Mouse (Mus musculus) olfactory bulb, adult 2 months (tissue): ENCODE data around the gene Lrp5. TPM values are rescaled to one million over a fixed set of nuclear protein-coding genes. Genes with fewer than 3 reads are reported as not detected.
"Not testable (repeated sequence)": the region's sequence is repeated elsewhere in the genome, so short reads cannot be mapped to it uniquely, and the experiment has no call there.

Experiments
- H3K27ac ChIP-seq: fragments of 200-500 bp; 2 replicates; pipeline ENCODE4 v1.5.1; 2012; ENCODE audit warnings: low read depth, low read length; ENCODE audit not compliant: insufficient read depth
- H3K4me1 ChIP-seq: fragments of 200-500 bp; 2 replicates; pipeline ENCODE4 v1.6.1; 2012; ENCODE audit warnings: low read length; ENCODE audit not compliant: control insufficient read depth, insufficient read depth
- H3K4me3 ChIP-seq: fragments of 200-500 bp; 2 replicates; pipeline ENCODE4 v1.5.1; 2012; ENCODE audit warnings: mild to moderate bottlenecking, low read depth, low read length, moderate library complexity; ENCODE audit not compliant: insufficient read depth
- CTCF ChIP-seq: fragments of 200-500 bp; IDR thresholded peaks from 2 replicates; pipeline ENCODE4 v1.5.1; 2012; ENCODE audit warnings: low read depth, mild to moderate bottlenecking, low read length, moderate library complexity; ENCODE audit not compliant: insufficient read depth
- POLR2A ChIP-seq: fragments of 200-500 bp; IDR thresholded peaks from 2 replicates; pipeline ENCODE4 v1.6.1; 2012; ENCODE audit warnings: mild to moderate bottlenecking, low read depth, low read length, moderate library complexity; ENCODE audit not compliant: insufficient read depth
- WGBS: fragments of 180-500 bp; shearing (Covaris S2); methylation state at CpG from one replicate; pipeline ENCODE4 v1.1.7; 2018; 5-methylcytosine and 5-hydroxymethylcytosine counted together
- polyA plus RNA-seq: library from polyadenylated mRNA; stranded (reverse); fragments of >200 nt; gene quantifications from 2 replicates; pipeline ENCODE4 v1.2.4, GENCODE M21; 2012; ENCODE audit warnings: low replicate concordance; ENCODE audit not compliant: missing spikeins, insufficient read depth, insufficient read length

Gene Lrp5
- polyA plus RNA-seq, 1 experiment = not detected

DNA sequence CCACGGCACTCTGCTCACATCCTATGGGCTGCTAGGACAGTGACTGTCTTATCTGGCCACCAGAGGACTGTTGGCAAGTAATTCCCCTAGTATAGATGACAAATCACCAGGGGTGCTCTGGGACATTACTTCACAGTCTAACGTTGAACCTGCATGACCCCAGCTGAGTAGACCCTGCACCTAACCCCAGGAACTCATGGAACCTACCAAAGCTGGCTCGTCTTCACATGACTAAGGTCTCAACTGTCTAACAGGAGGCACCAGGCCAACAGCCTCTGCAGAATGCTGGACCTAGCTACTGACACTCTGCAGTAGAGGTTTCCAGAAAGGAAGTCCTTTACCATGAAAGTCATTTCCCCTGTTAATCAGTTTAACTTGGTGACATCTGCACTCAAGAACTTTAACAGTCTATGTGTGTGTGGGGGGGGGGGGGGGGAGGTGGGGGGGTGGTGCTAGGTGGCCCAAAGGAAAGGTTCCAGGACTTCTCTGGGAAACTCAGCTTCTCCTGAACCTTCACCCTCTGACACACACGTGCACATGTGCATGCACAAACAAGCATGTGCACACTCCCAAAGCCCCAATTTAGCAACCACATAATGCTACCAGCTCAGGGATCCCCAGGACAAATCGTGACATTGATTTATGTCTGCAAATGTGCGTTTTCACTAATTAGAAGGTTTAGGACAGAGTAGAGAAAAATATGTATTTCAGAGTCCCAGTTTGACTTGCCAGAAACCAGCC, 19.0 kb downstream of the Lrp5 start:
- 78% methylated on average over 6 of the region's 6 CpGs for WGBS
- peaks cover 6% of the 10 kb centered on the region; the same call in 1 of the 2 replicates for H3K4me1 ChIP-seq
- no peak overlapping the region for H3K4me3 ChIP-seq
- H3K27ac ChIP-seq = no peak overlapping the region
- TF ChIP-seq POLR2A (no peak), CTCF (no peak)

GRCm38 (mm10) chr19:3666632-3667031, 19.7 kb downstream of the Lrp5 start:
- Histone ChIP-seq H3K27ac (no peak overlapping the region), H3K4me1 (peaks cover 6% of the 10 kb centered on the region; the same call in 1 of the 2 replicates), H3K4me3 (no peak overlapping the region)
- no peak for TF ChIP-seq CTCF
- TF ChIP-seq POLR2A = no peak
- 73% methylated on average over 2 of the region's 2 CpGs for WGBS

DNA sequence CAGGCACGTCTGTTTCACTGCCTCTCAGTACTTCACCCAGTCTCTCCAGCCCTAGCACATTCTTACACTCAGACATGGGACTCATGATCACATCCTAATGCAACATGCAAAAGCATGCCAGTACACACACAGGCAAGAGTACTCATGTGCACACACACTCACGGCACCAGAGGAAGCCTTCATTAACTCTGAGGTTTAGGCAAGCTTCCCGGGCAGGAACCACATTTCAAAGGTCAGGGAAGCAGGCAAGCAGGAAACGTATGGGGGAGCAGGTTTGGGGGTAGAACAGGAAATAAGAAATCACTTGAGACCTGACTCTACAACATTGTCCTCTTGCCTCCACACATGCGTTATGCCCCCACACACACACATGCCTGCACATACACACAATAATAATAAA, 20.9 kb downstream of the Lrp5 start:
- TF ChIP-seq CTCF = no peak
- TF ChIP-seq POLR2A = no peak
- no peak overlapping the region for H3K27ac ChIP-seq
- 66% methylated on average over 5 of the region's 5 CpGs for WGBS
- peaks cover 6% of the 10 kb centered on the region; the same call in 1 of the 2 replicates for H3K4me1 ChIP-seq
- H3K4me3 ChIP-seq = no peak overlapping the region

DNA sequence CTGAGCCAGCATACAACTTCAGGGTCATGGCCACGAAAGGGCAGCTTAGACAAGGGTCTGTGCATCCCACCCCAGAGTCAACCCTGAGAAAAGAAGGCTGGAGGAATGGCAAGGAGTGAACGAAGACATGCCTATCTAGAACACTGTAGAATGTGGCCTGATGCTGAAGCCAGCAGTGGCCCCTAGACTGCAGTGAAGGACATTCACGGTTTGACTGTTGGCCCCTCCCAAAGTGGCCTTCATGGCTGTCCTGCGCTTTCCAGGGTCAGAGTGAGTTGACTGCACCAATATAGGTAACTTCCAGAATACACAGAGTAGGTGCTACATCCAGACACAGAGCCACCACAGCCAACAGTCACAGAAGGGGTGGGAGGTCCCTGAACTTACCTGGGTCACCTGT, 28.4 kb downstream of the Lrp5 start:
- WGBS = 98% methylated on average over 4 of the region's 4 CpGs
- H3K4me3 ChIP-seq = no peak overlapping the region
- no peak overlapping the region for H3K27ac ChIP-seq
- no peak for TF ChIP-seq CTCF
- TF ChIP-seq POLR2A = no peak
- H3K4me1 ChIP-seq = no peaks in the 10 kb centered on the region; the same call in none of the 2 replicates

DNA sequence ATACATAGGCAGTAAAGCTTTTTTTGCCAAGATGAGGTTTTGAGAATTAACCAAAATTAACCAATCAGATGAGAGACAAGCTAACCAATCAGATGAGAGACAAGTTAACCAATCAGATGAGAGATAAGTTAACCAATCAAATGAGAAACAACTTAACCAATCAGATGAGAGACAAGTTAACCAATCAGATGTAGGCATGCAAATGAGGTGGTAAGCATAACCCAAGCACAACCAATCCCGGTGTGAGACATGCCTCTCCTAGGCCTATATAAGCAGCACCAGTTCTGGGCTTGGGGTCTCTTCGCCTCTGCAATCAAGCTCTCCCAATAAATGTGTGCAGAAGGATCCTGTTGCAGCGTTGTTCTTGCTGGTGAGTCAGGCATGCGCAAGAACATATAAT, 29.3 kb downstream of the Lrp5 start:
- H3K4me3 ChIP-seq, H3K4me1 ChIP-seq, H3K27ac ChIP-seq: not testable (repeated sequence)
- WGBS = 98% methylated on average over 4 of the region's 4 CpGs

DNA sequence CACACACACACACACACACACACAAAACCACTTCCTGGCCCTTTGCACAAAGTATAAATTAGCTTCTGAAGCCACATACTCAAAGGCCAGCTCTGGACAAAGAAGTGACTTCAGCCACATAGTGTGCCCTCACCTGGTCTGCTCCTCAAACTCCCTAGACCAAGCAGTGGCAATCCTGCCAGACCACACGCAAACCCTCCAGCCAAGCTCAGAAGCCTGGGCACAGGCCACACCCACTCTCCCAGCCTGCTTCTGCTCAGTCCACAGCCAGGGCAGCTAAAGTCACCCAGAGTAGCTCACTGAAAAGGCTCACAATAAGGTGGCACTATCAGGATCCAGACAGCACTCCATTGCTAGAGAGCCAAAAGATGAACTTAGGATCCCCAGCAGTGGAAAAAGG, 30.2 kb downstream of the Lrp5 start:
- Histone ChIP-seq H3K27ac (no peak overlapping the region), H3K4me3 (no peak overlapping the region), H3K4me1 (no peaks in the 10 kb centered on the region; the same call in none of the 2 replicates)
- WGBS = 67% methylated on average over 1 of the region's 1 CpGs
- TF ChIP-seq POLR2A (no peak), CTCF (no peak)

- TF ChIP-seq POLR2A (no peak), CTCF (no peak)
- WGBS = 83% methylated on average over 4 of the region's 4 CpGs
- no peak overlapping the region for H3K27ac ChIP-seq
Measured at GRCm38 (mm10) chr19:3654940-3655339, 31.4 kb downstream of the Lrp5 start.

GRCm38 (mm10) chr19:3654058-3654457, 32.3 kb downstream of the Lrp5 start:
- Histone ChIP-seq H3K27ac (0 out of 2 replicates have a peak overlapping the region, but pooled peaks have one; percentile 31), H3K4me1 (no peaks in the 10 kb centered on the region; the same call in none of the 2 replicates), H3K4me3 (no peak overlapping the region)
- no peak for TF ChIP-seq CTCF
- TF ChIP-seq POLR2A = no peak
- whole genome bisulfite sequencing = 88% methylated on average over 5 of the region's 5 CpGs

More at GRCm38 (mm10) chr19:3654940-3655339, 31.4 kb downstream of the Lrp5 start:
- H3K4me3 ChIP-seq = no peak overlapping the region
- no peaks in the 10 kb centered on the region; the same call in none of the 2 replicates for H3K4me1 ChIP-seq

DNA sequence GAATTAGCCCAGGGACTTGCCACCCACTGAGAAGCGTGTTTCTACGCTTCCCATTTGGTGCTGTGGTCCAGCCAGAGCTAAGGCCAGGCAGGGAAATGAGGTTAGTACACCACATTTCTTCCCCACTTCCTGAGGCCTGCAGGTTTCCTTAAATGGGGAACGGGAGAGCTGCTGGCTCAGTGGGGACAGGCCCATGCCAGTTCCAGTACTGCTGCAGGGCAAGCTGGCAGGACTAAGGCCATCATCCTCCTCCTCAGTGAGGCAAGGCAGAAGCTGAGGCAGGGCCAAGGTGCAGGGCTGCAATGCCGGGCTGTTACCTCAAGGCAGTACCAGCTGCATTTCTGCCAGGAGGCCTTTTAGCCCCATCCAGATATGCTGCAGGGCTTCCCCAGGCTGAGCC, 32.9 kb downstream of the Lrp5 start:
- TF ChIP-seq POLR2A (no peak), CTCF (no peak; the same call in 1 of the 2 replicates)
- 76% methylated on average over 4 of the region's 4 CpGs for WGBS

GRCm38 (mm10) chr19:3651989-3652388, 34.4 kb downstream of the Lrp5 start:
- TF ChIP-seq POLR2A (no peak), CTCF (no peak)
- no peak overlapping the region for H3K27ac ChIP-seq
- no peak overlapping the region for H3K4me3 ChIP-seq
- no peaks in the 10 kb centered on the region; the same call in none of the 2 replicates for H3K4me1 ChIP-seq
- 95% methylated on average over 13 of the region's 13 CpGs for WGBS

More for the DNA sequence above, 32.9 kb downstream of the Lrp5 start:
- no peak overlapping the region for H3K4me3 ChIP-seq
- no peaks in the 10 kb centered on the region; the same call in none of the 2 replicates for H3K4me1 ChIP-seq
- no peak overlapping the region for H3K27ac ChIP-seq
